Mouse (Mus musculus) layer of hippocampus, postnatal 14 days (tissue): ENCODE measurements around the gene Gm35549. TPM values are rescaled to one million over a fixed set of nuclear protein-coding genes. Genes with fewer than 3 reads are reported as not detected.

Source experiments
- DNase-seq, 2 experiments: peaks; one replicate each; pipeline ENCODE4 v3.0.0; 2021 to 2022; ENCODE audit warnings: low spot score in 2 of 2, mixed read lengths in 1 of 2
- total RNA-seq, 2 experiments: library from RNA; stranded (reverse); gene quantifications; 2 replicates each; pipeline ENCODE4 v1.2.3; 2021

Gene Gm35549
- total RNA-seq, 2 experiments from 2014 or later, result not detected

DNA sequence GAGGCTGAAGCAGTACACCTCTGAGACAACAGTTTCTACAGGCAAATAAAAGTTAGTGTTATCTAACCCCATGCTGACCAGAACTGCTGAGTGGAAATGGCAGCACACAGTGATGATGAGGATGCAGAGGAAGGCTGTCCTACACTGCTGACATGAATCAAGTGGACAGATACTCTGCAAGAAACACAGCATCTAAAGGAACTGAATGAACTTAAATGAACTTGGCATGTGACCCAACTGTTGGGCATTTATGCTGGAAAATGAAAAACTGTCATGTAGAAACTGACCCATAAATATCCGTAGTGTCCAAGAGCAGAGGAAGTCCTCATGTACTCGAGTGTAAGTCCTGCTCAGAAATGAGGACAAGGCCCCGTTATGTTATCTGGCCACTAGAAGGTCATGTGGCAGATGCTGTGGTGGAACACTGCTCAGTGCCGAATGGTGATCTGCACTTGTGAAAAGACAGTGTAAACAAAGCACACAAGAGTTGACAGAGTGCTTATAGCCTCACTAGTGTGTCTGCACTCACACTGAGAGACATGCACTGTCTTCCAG lies 13.9 kb downstream of the Gm35549 start:
- no peak for DNase-seq

DNA sequence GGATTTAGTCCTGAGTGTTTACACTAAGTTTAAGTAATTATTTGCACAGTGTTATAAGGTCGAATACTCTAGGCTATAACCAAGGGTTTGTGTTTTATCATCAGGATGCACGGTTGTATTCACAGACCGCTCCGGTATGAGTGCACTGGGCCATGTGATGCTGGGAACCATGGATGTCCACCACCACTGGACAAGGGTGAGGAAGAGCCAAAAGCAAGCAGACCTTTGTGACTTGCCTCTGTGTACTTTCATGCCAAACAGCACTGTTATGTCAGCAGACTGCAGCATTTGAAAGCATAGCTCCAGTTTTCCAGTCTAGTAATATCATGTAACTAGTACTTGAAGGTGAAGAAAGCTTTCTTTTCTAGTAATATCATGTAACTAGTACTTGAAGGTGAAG lies 17.1 kb downstream of the Gm35549 start:
- no peak for DNase-seq

DNA sequence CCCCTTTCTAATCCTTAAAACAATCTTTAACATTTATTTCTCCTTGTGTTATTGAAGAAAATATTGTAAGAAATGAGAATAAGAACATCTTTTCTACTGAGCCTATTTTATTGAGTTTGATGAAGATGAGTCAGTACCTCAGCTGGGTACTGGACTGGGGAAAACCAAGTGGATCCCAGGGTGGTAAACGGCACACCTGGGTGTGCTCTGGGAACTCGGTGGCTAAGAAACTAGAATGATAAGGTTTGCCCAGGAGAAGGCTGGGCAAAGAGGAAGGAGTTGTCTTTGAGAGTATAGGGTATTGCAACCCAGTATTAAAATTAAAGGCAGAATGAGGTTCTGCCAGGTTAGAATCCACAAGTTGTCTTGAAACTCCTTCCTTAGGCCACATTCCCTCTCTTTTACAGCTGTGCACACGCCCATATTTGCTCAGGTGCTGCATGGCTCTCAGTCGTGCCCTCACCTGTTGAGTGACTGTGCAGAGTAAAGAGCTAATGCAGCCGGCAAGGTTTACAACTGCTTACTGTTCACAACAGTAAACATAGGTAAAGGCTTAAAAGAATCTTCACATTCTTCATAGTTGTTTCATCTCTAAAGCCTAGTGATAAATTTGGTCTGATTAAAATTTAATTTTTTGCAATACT lies 20.3 kb downstream of the Gm35549 start:
- no peak for DNase-seq

DNA sequence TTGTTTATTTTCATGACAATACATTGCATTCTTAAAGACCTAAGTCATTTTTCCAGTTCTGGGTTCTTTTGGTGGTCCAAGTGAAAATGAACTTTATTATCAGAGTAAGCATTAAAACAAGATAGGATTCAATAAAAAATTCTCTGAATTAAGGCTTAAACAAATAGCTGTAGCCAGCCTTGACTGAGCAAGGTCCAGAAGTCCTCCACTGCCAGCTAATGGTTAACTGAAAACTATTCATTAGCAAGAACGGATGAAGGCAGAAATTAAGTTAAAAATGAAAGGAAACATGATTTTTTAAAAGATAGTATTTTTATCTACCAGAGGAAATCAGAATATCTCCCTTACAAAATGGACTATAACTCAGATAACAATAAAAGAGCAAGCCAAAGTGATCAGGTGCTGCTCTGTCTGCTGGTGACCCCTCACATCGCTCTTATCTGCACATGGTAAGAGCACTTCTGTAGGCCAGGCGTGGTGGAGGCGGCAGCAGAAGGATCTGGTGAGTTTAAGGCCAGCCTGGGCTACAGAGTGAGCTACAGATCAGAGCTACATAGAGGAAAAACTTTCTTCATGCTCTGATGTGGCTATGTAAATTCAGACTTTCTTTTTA lies 28.5 kb downstream of the Gm35549 start:
- DNase-seq, result no peak

DNA sequence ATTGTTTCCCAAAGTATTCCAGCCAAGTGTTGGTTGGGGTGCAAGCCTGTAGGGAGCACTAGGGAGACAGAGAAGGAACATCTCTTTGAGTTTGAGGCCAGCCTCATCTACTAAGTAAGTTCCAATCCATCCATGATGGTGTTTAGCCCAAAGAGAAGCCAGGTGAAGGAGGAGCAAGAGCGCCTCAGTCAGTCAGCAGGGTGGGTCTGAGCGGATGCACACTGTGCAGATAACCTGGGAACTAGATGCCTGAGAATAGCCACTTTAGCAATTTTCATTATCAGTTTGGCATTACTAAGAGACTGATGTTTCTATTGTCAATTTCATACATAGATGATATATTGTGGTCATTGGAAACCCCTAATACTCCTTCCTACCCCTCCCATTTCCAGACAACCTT lies 29.1 kb downstream of the Gm35549 start:
- no peak for DNase-seq

DNA sequence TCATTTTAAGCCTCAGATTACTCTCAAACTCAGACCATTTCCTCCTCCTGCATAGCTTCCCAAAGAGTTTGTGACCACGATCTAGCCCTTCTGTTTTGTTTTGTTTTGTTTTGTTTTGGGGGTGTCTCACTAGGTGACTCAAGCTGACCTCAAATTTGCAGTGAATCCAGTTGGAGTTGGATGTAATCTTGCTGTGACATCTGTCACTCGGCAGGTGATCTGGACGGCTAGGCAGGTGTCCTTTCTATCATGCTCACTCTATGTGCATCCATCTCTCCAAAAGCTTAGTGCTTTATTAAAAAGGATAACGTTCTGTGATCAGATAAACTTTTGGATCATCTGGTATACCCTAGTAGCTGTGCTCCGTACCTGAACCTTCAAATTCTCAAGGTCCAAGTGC lies 31.4 kb downstream of the Gm35549 start:
- DNase-seq, result no peak

DNA sequence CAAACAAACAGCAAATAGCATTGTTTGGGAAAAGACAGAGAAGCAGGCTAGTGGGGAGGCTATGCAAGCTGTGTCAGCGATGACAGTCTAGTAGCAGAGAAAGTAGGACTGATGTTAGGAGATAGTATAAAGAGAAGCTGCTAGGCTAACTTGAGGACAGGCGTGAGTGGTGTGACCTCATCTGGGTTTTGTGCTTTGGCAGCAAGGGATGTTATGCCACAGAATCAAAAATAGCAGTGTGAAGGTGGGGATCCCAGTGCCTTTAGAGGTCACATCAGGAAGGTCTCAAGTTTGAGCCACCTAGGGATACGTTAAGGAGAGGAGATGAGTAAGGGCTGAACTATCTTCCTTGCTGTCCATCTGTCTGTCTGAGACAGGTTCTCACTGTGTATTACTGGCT lies 33.6 kb downstream of the Gm35549 start:
- DNase-seq, result no peak

DNA sequence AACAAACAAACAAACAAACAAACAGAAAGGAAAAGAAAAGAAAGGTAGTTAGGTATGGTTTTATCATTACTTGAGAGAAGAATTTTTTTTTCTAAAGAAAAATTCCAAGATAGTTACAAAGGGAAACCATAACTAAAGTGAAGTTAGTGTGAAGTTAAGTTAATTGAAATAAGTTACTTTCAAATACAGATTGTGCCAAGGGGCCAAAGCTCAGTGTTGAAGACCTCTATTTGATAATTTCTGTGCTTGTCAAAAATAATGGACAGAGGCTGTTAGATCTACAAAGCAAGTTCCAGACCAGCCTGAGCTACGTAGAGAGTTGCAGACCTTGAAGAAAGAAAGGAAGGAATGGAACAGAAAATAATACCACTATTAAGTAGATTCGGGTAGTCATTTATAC lies 36.6 kb downstream of the Gm35549 start:
- DNase-seq, result no peak

DNA sequence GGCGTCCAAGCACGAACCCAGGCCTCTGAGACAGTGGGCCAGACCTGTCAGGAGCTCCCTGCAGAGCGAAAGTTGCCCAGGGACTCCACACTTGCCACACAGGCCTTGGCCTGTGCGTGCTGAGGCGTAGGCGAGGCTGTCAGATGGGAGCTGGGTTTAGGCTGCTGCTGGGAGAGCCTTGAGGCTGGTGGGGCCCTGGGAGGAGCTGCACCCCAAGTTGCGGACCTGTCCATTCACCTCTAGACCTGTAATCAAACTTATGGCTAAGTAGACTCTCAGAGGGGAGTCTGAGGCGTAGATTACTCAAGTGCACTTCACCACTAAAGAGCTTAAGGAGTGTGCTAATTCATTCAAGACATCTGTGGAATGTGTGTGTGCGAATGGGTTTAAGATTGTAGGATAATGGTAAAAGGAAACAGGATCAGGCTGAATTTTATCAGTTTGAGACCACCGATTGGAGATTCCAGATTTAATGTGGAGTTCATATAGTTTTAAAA lies 37.9 kb downstream of the Gm35549 start:
- DNase-seq, result no peak

DNA sequence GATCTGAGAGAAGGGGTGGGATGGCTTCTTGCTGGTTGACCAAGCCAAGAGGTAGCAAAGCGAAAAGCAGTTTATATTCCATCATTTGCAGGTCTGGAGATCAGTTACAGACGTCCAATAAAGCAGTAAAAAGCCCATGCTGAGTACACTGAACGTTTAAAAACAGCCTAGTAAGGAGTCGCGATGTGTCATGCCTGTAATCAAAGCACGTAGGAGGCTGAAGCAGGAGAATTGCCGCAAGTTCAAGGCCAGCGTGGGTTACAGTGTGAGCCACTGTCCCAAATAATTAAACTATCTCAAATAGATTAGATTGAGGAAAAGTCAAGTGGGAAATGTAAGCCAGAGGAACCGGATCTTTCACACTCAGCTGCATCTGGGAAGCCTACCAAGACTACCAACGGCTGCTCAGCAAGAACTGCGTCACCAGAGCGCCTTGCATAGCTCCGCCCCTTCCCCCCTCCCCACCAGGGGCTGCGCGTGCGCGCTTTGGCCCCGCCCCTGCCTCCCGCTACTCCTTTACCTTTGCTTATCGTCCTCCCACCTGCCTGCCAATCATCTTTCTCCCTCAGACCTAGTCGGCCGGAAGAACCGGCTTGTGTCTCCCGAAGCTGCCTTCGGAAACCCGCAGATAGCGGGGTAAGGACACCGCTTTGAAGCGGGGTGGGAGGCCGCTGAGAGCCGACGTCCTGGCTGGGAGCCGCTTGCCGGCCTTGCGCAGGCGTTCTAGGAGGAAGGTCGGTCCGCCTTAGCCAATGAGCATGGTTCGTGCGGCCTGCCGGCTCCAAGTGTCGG lies 38.6 kb downstream of the Gm35549 start, which contains the start of gene Tcaim:
Tcaim (plus strand) TSS at position 487 of the 792 bp plus-strand sequence.
- peak; percentile 92 to 93 for DNase-seq

DNA sequence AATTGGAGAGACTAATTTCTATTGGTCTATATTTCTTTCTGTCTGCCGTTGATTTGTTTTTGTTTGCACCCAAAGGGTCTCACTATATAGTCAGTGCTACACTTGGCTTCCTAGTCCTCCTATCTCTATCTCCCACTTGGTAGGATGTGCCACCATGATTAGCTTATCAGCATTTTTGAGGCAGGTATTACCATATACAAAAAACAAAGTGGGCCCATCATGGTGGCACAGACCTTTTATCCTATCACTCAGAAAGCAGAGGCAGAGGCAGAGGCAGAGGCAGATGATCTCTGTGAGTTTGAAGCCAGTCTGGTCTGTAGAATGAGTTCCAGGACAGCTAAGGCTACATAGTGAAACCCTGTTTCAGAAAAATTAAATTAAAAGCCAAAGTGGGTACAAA lies 57.3 kb downstream of the Gm35549 start:
- DNase-seq, result no peak

DNA sequence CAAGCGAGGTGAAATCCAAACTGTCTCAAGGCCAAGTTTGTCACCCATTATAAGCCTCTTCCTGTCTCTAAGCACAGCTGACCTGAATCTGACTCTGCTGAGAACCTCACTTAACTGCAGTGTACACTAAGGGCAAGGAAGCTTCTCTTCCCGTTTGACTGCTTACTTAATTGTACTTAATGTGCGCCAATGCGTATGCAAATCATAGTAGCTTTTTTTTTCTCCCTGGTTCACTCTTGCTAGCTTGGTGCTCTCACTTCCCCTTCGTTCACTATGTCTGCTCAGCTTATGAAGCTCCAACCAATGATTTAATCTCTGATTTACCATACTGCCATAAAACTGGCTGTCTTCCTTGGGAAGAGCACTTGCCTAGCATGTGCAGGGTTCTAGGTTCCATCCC lies 58.6 kb downstream of the Gm35549 start:
- DNase-seq, result no peak

Other genes with a start within 250 kb of the Gm35549 start
- not detected for gene Topaz1, start 96.7 kb downstream of the Gm35549 start, total RNA-seq
- gene Tcaim, start 38.5 kb downstream of the Gm35549 start, total RNA-seq, result 10 to 100 TPM; 16.2 to 16.7 TPM
- 100 to 1,000 TPM; 155 to 177 TPM for gene Zfp445, start 22.0 kb upstream of the Gm35549 start, total RNA-seq
- gene Zkscan7, start 41.6 kb upstream of the Gm35549 start, total RNA-seq, result 1 to 10 TPM; 5.3 to 6.8 TPM
- gene Zfp105, start 79.0 kb upstream of the Gm35549 start, total RNA-seq, result 1 to 10 TPM; 6.8 to 9.1 TPM
- 10 to 100 TPM; 20.0 to 21.8 TPM for gene 1110059G10Rik, start 107.0 kb upstream of the Gm35549 start, total RNA-seq
- 1 to 10 TPM; 1.6 to 2.6 TPM for gene Kif15, start 107.0 kb upstream of the Gm35549 start, total RNA-seq
- 10 to 100 TPM; 27.3 to 36.0 TPM for gene Tmem42, start 177.3 kb upstream of the Gm35549 start, total RNA-seq
- gene Tgm4, start 190.7 kb upstream of the Gm35549 start, total RNA-seq, result 1 to 10 TPM; 1.2 to 1.7 TPM